Mouse (Mus musculus): Measurements from ENCODE around the gene Arr3. TPM values are rescaled to one million over a fixed set of nuclear protein-coding genes. Genes with fewer than 3 reads are reported as not detected.

Gene Arr3
- total RNA-seq, 2 experiments from 2014 or later = not detected

Other genes with a start within 250 kb of the Arr3 start
- not detected for gene Otud6a, start 176.5 kb upstream of the Arr3 start, total RNA-seq (2021)
- not detected for gene Awat2, start 162.8 kb upstream of the Arr3 start, total RNA-seq (2021)
- 10 to 100 TPM; 37.5 to 39.7 TPM for gene Igbp1, start 111.2 kb upstream of the Arr3 start, total RNA-seq (2021)
- not detected for gene Dgat2l6, start 80.7 kb upstream of the Arr3 start, total RNA-seq (2021)
- not detected for gene Awat1, start 33.2 kb upstream of the Arr3 start, total RNA-seq (2021)
- not detected for gene P2ry4, start 10.6 kb upstream of the Arr3 start, total RNA-seq (2021)
- gene Kif4, start 20.2 kb downstream of the Arr3 start, total RNA-seq (2021) = under 1 TPM; 0.55 to 0.59 TPM
- 10 to 100 TPM; 25.9 to 27.1 TPM for gene Pdzd11, start 21.1 kb downstream of the Arr3 start, total RNA-seq (2021)
- gene Gdpd2, start 124.4 kb downstream of the Arr3 start, total RNA-seq (2021) = not detected
- 1 to 10 TPM; 3.2 to 3.4 TPM for gene Dlg3, start 162.2 kb downstream of the Arr3 start, total RNA-seq (2021)

Data from heart, postnatal 25 days (tissue).